19 mouse cellular contexts compared by ENCODE assay signal in genomic region chr3:95261975-95262374, GRCm38 (mm10). TPM values are rescaled to one million over a fixed set of nuclear protein-coding genes. Genes with fewer than 3 reads are reported as not detected.
"Had no signal": no experiment of that assay in that cellular context is flagged by ENCODE, and none has a peak within 500 bp of the region (broad histone marks: within the 10 kb centered on the region; RNA-seq: fewer than 3 reads in every experiment).

No protein-coding gene starts in this region.

- H3K27ac ChIP-seq: midbrain, embryonic 10.5 days; midbrain, embryonic 12.5 days; neural tube, embryonic 13.5 days; neural tube, embryonic 15.5 days had no signal

- DNase-seq: lung, adult 18-20 months; lung, embryonic 14.5 days; lung, postnatal 10 days; lung, postnatal 4 days; midbrain, embryonic 14.5 days; retina, postnatal 1 day; right cerebral cortex, adult 18-20 months; right cerebral cortex, postnatal 25 days; right cerebral cortex, postnatal 4 days; spleen, adult 18-20 months; thymus, adult 18-20 months; thymus, postnatal 14 days; thymus, postnatal 36 days had no signal

- H3K4me3 ChIP-seq: midbrain, embryonic 10.5 days; midbrain, embryonic 12.5 days; myocyte; neural tube, embryonic 13.5 days; neural tube, embryonic 15.5 days had no signal

- H3K4me1 ChIP-seq: midbrain, embryonic 12.5 days; neural tube, embryonic 13.5 days; neural tube, embryonic 15.5 days had no signal

RNA-seq across cellular contexts. Expression of gene Bnipl, which starts 11.0 kb away (rescaled TPM):
- polyA plus RNA-seq: midbrain, embryonic 14.5 days; midbrain, embryonic 16.5 days; neural tube, embryonic 13.5 days had no signal

RNA-seq across cellular contexts. Expression of gene Gm128, which starts 20.6 kb away (rescaled TPM):
- polyA plus RNA-seq: midbrain, embryonic 12.5 days had no signal
